Mouse (Mus musculus) mouse embryonic stem cell (cell line): ENCODE results near the gene Ano4.

Experiments
- in situ Hi-C, 2 experiments: fragments of 300-500 bp; cut with MboI; formaldehyde crosslinking; loops; 1 replicate in 1 of 2; 3 replicates in 1 of 2; pipeline ENCODE4 v1.14.3; 2019 to 2020; ENCODE audit warnings: low sequenced_read_pairs in 2 of 2, low pct_unique_long_range_greater_than_20kb in 1 of 2, mixed read lengths in 1 of 2; ENCODE audit not compliant: unreplicated experiment in 1 of 2

Gene Ano4

GRCm38 (mm10) chr10:89300346-89300745, 44.2 kb downstream of the Ano4 start:
- in situ Hi-C loops, result no loop called here

DNA sequence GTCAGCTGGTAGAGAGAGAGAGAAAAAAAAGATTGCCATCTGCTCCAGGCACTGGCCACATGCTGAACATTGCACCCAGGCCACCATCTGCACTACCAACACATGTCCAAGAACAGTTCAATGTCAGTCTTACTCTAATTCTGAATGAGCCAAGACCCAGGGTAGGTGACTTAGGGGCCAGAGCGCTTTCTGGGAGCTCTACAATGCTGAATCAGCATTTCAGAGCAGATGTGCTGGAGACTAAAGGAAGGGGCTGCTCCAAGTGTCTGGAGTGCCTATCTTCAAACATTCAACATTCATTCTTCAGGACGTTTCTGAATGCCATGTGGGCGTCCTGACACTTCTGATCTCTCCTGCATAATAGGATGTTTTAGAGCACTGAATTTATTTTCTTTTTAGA, 51.8 kb downstream of the Ano4 start:
- in situ Hi-C loops, result no loop called here

DNA sequence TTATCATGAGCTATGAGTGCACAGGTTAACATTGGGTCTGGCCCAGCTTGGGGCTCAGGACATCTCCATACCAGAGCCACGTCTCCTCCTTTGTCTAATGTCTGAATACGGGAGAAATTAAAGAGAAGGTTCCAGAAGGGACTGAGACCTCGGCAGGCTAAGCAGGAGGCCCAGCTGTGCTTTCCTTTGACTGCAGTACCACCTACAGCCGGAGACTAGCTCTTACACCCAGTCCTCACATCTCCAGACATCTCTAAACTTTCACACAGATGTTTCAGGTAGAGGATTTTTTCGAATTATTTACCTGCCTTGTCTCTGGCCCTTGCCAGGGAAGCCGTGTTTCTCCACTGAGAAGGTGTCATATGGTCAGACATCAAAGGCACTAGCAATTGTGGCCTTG, 53.9 kb downstream of the Ano4 start:
- in situ Hi-C loops, result no loop called here

- in situ Hi-C loops, result no loop called here
These were observed 55.3 kb downstream of the Ano4 start for GRCm38 (mm10) chr10:89289290-89289689.

DNA sequence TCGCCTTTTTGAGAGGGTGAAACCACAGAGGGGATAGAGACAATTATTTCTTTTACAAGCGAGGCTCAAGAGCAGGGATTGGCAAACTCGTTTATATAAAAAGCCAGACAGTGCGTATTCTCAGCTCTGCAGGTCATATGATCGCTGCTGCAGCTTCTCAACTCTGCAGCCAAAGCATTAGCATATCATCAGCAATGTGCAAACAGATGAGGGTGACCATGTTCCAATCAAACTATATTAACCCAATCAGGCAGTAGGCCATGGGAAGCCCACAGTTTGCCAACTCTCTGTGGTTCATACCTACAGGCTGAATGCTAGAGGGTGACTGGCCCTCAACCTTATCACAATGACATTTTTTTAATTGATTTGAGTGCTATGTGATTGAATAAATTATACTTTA, 64.2 kb downstream of the Ano4 start:
- in situ Hi-C loops, result no loop called here

DNA sequence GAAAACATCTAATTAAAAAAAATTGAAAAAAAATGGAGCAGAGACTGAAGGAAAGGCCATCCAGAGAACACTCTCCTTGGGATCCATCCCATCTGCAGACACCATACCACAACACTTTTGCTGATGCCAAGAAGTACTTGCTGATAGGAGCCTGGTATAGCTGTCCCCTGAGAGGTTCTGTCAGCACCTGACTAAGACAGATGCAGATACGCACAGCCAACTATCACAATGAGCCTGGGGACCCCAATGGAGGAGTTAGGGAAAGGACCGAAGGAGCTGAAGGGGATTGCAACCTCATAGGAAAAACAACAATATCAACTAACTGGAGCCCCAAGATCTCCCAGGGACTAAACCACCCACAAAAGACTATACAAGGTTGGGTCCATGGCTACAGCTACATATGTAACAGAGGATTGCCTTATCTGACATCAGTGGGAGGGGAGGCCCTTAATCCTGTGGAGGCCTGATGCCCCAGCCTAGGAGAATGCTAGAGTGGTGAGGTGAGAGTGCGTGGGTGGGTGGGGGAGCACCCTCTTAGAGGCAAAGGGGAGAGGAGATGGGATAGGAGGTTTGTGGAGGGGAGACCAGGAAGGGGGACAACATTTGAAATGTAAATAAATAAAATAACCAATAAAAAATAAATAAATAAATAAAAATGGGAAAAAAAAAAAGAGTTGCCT, 71.4 kb downstream of the Ano4 start:
- in situ Hi-C loops, result no loop called here

GRCm38 (mm10) chr10:89267312-89267711, 77.2 kb downstream of the Ano4 start:
- in situ Hi-C loops, result no loop called here

DNA sequence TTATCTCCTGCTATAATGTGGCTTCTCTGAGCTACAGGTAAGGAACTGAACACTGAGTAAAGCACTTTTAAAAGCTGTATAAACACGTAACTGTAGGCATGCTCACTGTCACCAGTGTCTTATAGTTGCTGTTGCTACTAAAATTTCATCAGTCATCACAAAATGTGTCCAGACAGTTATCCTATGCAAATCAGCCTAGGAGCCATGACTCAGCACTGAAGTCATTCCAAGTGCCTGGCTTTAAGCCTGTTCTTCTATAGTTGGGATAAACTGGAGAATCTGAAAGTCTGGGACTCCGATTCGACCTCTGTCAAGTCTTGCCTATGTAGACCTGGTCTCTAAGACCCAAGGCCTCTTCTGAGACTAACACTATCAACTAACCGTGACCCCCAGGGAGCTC, 81.2 kb downstream of the Ano4 start:
- in situ Hi-C loops, result no loop called here

- in situ Hi-C loops, result no loop called here
These were observed 86.8 kb downstream of the Ano4 start for GRCm38 (mm10) chr10:89257457-89258381.

DNA sequence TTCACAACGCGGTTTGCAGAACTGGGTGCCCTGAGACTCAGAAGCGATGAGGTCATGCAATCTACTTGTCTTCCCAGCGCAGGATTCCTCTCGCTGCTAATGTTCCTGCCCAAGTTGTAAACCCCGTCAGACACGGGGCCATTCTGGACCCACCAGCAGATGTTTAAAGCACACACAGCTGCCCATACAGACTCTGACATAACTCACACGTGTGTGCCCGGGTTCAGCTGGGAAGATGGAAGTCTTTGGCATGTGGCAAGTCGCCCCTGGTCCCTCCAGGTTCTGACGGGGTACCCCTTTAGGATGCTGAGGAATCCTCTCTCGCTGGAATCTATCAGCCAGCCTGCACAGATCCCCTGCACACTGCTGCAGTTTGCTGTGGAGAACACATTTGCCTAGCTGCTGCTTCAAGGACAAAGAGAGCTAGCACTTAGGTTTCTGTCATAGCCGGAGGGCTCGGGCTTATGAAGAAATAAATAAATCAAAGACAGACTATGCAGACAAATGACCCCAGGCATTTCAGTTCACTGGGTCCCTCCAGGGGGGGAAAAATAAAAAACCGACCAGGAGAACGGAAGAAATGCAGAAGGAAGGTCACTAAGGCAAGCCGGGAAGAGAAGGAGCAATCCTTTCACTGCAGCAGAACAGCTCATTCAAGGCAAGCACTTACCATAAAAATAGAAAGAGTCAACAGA, 87.7 kb downstream of the Ano4 start:
- in situ Hi-C loops, result no loop called here

DNA sequence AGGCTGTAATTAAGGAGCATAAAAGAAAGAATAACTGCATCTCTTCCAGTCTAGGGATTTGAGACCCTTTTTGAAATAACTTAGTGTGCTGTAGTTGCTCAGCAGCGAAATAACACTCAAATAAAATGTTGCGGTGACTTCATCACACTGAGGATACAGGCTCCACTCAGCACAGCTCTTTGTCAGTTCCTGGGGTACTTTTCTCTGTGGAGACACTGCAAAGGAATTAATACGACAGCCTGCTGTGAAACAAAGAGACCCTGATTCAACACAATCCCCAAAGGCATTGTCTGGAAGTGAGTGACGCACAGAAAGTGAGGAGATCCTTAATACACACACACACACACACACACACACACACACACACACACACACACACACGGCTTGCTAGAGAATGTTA, 89.8 kb downstream of the Ano4 start:
- in situ Hi-C loops, result no loop called here

GRCm38 (mm10) chr10:89253799-89254198, 90.8 kb downstream of the Ano4 start:
- in situ Hi-C loops, result no loop called here

DNA sequence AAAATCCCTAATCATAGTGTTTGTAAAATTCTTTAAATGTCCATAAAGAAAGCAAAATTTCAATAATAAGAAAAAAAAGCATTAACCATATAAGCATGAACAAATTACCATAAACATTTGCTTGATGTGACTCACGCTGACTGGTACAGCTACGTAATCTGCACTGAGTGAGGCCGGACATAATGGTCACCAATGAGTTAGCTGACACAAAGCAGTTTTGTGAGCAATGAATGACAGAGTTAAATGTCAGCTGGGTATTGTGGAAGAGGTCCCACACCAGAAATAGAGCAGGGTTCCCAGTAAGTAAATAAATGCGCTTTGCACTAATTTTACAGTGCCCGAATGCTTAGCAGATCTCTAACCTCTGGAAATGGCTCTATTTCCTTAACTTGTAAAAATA, 91.9 kb downstream of the Ano4 start:
- in situ Hi-C loops, result no loop called here

- in situ Hi-C loops, result no loop called here
These were observed 100.8 kb downstream of the Ano4 start for GRCm38 (mm10) chr10:89243808-89244207.

DNA sequence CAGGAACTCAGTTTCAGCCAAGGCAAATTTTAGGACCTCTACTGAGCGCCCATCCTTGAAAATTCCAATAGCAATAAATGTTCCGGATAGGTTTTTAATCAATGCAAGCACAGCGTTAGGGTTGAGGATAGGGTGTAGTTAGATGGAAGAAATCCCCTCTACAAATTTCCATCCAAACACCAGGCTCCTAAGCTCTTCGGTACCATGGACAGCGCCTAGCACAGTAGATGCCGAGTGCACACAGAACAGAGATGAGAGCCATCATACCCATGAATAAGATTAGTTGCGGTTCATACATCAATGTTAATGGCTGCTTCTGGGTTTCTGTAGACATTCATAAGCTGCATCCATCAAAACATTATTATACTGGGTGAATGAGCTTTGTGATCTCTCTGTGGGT, 120.0 kb downstream of the Ano4 start:
- in situ Hi-C loops, result loop anchor here in 1 of 2 experiments (25.0 kb wide), 1 partner anchor 413 kb away; no protein-coding TSS in a partner anchor

DNA sequence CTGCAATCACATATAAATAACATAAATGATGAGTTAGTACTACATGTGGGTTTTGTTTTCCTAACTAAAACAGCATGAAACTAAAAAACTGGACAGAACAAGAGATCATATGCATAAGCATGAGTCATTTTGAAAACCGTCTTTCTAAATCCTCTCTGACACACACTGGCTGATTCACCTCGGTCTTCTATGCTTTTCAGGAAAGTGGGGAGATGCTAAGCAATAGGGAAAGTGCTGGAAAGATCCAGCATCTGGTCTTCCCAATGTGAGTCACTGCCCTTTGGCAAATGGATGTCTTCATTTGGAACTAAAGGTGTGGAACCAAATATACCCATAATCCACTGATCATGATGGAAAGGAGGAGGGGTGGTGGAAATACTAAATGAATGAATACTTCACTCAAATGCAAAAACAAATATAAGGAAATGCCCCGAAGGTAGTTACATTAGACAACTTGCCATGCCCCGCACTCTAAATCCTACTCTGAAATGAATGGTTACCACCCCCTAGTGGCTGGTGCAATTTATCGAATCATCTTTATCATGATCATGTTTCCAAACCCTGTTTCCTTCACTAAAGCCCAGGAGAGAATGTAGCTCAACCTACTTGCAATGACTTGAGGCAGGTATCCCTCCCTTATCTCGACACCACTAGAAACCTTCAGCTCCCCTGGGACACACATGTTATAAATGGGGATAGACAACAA, 122.1 kb downstream of the Ano4 start:
- in situ Hi-C loops, result loop anchor here in 1 of 2 experiments (25.0 kb wide), 1 partner anchor 415 kb away; no protein-coding TSS in a partner anchor

DNA sequence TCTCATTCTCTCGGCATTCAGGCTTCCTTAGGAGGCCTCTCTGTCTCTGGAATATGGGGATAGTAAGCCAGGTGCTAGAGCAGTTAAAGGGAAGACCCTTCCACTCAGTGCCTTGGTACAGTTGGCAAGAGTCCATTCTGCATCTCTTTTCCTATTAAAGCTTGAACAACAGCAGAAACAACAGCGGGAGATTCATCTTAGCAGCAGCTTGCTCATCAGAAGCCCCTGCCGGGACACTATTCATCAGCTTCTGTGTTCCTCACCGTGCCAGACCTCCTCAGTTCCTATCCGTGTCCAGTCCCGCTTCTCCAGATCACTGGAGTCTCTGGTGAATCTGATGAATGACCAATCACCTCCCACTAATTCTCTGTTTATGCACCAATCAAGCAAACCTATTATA, 128.5 kb downstream of the Ano4 start:
- in situ Hi-C loops, result loop anchor here in 1 of 2 experiments (25.0 kb wide), 1 partner anchor 421 kb away; no protein-coding TSS in a partner anchor

DNA sequence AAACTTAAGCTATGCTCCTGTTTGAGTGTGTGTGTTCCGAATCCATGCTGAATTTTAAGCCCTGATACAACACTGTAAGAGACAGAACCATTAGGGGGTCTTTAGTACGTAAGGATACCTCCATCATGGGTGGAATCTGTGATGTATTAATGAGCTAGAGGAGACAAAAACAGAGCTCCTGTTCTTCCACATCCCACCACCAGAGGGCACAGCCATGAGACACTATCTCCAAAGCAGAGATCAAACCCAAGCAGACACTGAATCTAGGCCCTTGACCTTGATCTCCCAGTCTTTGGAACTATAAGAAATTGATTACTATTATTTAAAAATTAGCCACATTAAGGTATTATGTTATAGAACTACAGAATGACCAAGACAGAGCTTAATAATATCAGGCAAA, 138.7 kb downstream of the Ano4 start:
- in situ Hi-C loops, result loop anchor here in 1 of 2 experiments (25.0 kb wide), 1 partner anchor 431 kb away; no protein-coding TSS in a partner anchor
